Mouse (Mus musculus): ENCODE data around the gene Themis2.
"Not testable (repeated sequence)": the region's sequence is repeated elsewhere in the genome, so short reads cannot be mapped to it uniquely, and the experiment has no call there.

Themis2 gene

DNA sequence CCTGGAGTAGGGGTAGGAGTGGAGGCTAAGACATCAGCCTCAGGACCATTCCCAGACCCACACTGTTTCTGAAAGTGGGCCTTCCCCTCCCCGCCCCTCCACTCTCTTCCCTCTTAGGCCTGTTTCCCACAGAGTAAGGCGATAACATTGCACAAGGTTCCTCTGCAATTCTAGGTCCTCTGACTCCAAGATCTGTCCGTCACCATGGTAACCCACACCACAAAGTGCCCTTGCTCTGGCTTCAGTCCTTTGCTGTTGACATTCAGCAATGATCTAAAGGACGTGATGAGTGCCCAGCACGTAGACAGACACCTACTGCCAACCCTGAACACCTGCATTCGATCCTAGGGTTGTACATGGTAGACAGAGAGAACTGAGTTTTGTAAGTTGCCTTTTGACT, 43.2 kb downstream of the Themis2 start:
- DNase-seq (ENCODE audit: low spot score): no peak

DNA sequence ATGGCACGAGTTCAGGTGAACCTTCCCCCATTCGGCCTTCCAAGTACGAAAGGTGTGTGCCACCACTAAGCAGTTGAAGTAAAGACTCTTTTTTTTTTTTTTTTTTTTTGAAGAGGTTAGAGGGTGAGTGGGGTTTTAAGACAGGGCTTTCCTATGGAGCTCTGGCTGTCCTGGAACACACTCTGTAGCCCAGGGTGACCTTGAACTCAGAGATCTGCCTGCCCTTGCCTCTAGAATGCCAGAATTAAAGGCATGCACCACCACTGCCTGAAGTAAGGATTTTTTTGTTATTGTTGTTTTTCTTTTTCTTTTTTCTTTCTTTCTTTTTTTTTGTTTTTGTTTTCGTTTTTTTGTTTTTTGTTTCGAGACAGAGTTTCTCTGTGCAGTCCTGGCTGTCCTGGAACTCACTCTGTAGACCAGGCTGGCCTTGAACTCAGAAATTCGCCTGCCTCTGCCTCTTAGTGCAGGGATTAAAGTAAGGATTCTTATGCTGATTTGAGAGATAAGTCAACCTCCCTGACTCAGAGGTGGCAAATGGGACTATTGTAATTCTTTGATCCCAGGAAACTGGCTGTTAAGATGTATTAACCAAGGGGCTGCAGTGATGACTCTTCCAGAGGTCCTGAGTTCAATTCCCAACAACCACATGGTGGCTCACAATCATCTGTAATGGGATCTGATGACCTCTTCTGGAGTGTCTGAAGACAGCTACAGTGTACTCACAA, 46.8 kb downstream of the Themis2 start:
- DNase-seq (ENCODE audit: low spot score): no peak

GRCm38 (mm10) chr4:132748778-132749177, 47.4 kb downstream of the Themis2 start:
- DNase-seq (ENCODE audit: low spot score): no peak

DNA sequence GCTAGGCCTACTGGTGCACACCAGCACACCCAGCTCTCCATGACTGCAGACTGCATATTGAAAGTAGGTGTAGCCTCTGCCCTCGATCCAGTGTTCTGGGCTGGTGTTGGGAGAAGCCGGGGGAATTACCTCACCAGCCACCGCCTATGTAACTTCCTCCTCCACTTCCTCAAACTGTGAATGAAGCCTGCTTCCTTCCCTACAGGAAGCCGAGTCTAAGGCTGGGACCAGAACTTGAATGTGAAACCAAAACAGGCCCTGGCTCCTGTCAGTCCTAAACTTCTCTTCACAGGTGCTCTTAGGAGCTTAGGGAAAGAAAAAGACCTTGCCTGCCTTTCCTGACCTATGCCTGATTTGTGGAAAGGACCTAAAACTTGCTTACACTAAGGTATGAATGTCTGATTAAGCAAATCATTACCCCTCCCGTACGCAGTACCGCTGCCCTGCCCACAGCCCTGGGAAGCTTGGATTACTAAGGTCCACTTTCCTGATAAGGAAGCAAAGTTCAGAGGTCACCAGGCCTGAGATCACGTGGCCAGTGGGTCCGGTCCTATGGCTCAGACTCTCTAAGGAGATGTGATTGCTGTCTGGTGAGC, 48.4 kb downstream of the Themis2 start:
- peak; percentile 57 for DNase-seq (ENCODE audit: low spot score)

DNA sequence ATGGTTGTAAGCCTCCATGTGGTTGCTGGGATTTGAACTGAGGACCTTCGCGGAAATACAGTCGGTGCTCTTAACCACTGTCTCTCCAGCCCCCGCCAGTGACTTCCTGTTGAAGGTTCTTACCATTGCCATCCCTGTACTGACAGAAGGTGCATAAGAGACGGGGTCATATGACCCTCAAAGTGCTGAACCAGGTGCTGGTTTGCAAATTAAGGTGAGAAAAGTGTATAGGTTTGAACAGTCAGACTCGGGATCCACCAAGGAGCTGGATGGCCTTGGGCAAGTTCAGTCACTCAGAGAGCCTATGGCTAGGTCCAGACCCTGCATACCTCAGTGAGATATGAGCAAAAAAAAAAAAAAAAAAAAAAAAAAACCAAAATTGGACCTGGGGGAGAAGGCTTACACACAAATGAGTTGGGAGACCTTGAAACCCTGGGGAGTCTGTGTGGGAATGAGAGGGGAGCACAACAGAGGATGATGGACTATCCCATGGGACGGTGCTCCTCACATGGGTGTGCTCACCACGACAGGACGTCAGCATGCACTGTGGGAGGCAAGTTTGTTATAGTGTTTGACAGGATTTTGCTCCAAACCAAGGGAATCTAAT, 49.2 kb downstream of the Themis2 start:
- DNase-seq (ENCODE audit: low spot score): no peak

- DNase-seq (ENCODE audit: low spot score): peak; percentile 72
Measured at GRCm38 (mm10) chr4:132743992-132744911, 51.9 kb downstream of the Themis2 start.

GRCm38 (mm10) chr4:132741491-132741890, 54.7 kb downstream of the Themis2 start:
- no peak for DNase-seq (ENCODE audit: low spot score)

GRCm38 (mm10) chr4:132737154-132737553, 59.0 kb downstream of the Themis2 start:
- DNase-seq (ENCODE audit: low spot score): not testable (repeated sequence)

DNA sequence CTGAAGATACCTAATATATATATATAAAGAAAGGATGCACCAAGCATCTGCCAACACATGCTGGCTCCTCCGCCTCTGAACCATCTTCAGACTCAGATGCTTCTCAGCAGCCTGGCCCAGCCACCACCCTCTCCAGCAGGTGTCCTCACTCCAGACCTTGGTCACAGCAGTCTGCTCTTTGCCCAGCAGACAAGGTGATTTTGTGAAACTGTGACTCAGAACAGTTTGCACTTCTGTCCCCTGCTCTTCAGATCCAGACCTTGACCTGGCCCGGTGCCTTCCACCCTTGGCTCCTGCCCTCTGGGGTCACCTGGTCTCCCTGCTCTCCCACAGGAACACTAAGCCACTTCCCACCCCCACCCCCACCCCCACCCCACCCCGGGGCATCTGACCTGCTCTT, 60.3 kb downstream of the Themis2 start:
- no peak for DNase-seq (ENCODE audit: low spot score)

DNA sequence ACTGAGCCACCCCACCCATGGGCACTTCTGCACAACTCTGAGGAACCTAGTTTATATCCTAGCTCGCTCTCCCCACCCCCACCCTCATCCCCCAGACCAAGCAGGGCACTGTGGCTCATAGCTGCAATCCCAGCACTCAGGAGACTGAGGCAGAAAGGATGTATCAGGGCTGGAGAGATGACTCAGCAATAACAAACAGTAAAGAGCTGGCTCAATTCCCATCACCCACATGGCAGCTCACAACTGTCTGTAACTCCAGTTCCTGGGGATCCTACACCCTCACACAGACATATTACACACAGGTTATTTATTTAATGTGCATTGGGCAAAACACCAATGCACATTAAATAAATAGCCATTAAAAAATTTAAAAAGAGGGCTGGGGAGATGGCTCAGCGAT, 60.8 kb downstream of the Themis2 start:
- no peak for DNase-seq (ENCODE audit: low spot score)

DNA sequence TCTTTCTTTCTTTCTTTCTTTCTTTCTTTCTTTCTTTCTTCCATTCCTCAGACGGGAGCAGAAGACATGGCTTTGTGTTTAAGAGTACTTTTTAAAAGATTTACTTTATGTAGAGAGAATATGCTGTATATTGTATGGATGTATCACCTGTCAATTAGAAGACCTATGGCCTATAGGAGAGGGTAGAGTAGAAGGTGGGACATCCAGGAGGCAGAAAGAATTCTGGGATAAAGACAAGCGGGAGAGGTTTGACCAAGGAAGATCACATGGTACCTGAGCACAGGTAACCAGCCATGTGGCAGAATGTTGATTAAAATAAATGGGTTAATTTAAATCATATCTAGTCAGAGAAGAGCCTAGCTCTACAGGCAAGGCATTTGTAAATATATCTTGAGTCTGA, 61.4 kb downstream of the Themis2 start:
- no peak for DNase-seq (ENCODE audit: low spot score)

DNA sequence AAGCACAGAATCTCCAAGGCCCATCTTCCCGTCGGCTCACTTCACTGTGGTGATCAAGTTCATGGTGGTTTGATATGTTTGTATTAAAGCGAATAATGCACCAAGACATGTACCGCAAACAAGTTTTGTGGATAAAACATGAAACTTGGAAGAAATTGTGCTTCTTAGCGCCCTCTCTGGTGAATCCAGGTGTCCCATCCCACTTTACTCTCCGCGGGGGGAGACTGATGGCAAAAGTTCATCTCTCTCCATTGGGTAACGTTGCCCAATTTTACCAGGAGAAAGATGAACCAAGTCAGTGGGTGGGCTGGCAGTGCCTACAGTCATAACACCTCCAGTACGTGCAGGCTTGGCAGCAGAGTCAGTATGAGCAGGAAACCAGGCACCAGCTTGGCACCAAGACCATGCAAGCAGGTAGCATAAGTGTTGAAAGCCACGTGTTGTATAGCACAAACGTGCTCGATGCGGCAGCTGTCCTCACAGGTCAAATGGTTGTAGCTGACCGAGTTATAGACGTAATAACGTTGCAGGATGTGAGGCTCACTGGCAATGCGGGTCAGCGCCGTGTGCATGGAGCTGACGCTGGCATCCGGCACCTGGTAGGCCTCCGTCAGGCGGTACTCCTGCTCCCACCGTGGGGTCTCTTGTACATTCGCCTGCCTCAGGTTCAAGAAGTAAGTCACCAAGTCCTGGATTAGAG, 63.0 kb downstream of the Themis2 start:
- DNase-seq (ENCODE audit: low spot score): no peak

GRCm38 (mm10) chr4:132732148-132732684, 64.0 kb downstream of the Themis2 start, which contains the start of gene Xkr8:
Gene Xkr8, minus strand, starts transcription at chr4:132732546.
- peak; percentile 86 for DNase-seq (ENCODE audit: low spot score)

All from adipocyte (in vitro differentiated cells).